Mouse (Mus musculus): ENCODE measurements around the gene Cdk5rap3. TPM values are rescaled to one million over a fixed set of nuclear protein-coding genes. Genes with fewer than 3 reads are reported as not detected.

Gene Cdk5rap3
- polyA plus RNA-seq (2012; ENCODE audit: insufficient read depth, low replicate concordance), result 15.3 and 41.6 TPM in 2 replicates

DNA sequence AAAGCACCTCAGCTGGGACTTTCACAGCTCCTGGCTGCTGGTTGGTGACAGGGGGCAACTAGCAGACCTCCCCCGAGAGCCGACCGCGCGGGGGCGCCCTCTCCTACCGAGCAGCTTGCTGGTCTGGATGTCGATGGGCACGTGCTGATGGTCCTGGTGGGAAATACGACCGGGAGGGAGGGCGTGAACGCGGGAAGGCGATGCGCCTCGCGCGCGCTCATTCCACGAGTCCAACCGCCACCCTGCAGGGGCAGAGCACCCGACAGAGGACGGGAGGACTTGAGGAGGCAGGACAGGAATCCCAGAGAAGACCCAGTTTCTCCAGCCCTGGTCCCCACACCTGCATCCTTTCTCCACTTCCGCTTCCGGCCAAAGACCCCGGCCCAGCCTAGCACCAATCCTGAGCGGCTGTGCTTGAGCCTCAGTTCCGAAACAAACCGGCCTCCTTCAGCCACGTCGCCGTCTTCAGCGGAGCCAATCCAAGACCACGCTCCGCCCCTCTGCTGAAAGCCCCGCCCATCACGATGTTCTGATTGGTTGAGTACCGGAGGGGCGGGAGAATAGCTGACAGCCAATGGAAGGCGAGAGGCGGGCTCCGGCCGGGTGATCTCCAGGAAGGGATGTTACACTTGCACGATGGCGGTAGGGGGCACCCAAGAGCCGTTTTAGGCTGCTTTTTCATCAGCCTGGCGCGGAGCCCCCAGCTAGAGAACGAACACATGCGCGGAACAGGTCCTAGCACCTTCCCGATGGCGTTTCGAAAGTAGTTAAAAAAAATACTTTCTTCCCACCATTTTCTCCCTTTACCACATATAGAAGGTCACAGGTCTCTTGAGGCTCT is at the start of gene Cdk5rap3:
Gene Cdk5rap3, minus strand, starts transcription at position 453 of the 841 bp plus-strand sequence.
- peaks cover 31% of the 10 kb centered on the region for H3K36me3 ChIP-seq (replicated peaks; ENCODE audit: low read length)
- peaks cover 7% of the 10 kb centered on the region for H3K27me3 ChIP-seq (replicated peaks)
- no peaks in the 10 kb centered on the region for H3K9me3 ChIP-seq
- peaks cover 54% of the 10 kb centered on the region for H3K4me1 ChIP-seq
- H3K4me3 ChIP-seq (replicated peaks), result peak within 1 kb of the TSS; percentile 93
- TF ChIP-seq FLI1 (IDR thresholded peaks at IDR 0.05; ENCODE audit: low read length) (no peak; the same call in 1 of the 2 replicates), GATA1 (IDR thresholded peaks at IDR 0.05; ENCODE audit: borderline replicate concordance, low read length) (no peak)

- no peaks in the 10 kb centered on the region for H3K27me3 ChIP-seq (replicated peaks)
- H3K4me1 ChIP-seq, result peaks cover 64% of the 10 kb centered on the region
- no peak overlapping the region for H3K4me3 ChIP-seq (replicated peaks)
- H3K36me3 ChIP-seq (replicated peaks; ENCODE audit: low read length), result peaks cover 59% of the 10 kb centered on the region
- H3K9me3 ChIP-seq, result no peaks in the 10 kb centered on the region
- TF ChIP-seq GATA1 (IDR thresholded peaks at IDR 0.05; ENCODE audit: borderline replicate concordance, low read length), result no peak
- TF ChIP-seq FLI1 (IDR thresholded peaks at IDR 0.05; ENCODE audit: low read length), result no peak
These were observed 47.3 kb upstream of the Cdk5rap3 start for GRCm38 (mm10) chr11:96963580-96963979.

DNA sequence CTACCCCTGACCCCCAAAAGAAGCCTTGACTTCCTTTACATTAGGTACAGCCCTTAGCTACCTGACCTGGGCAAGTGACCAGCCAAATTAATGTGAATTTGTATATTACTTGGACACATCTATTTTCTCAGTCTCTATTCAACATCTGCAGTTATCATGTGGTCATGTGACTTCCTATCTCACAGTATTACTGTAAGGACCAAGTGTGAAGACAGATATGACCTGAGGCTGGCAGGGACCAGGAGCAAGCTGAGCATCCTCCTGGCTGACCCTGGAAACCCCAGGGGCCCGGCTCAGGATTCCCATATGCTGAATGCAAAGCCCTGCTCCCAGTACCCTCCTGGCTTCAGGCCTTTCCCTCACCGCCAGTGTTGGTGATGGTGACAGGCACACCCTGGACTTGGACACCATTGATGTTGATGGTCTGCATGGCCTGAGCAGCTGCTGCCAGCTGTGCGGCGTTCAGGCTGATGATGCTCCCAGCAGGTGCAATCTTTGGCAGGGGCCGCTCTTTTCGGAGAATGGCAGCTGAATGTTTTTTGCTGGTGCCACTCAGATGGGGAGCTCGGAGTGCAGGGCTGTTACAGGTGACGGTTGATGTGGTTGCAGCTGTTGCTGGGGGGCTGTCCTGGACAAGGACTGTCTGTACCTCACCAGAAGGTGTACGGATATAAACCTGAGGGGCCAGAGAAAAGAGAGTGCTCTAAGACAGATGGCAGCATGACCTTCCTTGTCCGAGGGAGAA is 40.9 kb upstream of the Cdk5rap3 start:
- Histone ChIP-seq H3K27me3 (replicated peaks) (no peaks in the 10 kb centered on the region), H3K9me3 (no peaks in the 10 kb centered on the region), H3K4me1 (peaks cover 30% of the 10 kb centered on the region), H3K36me3 (replicated peaks; ENCODE audit: low read length) (peaks cover 98% of the 10 kb centered on the region), H3K4me3 (replicated peaks) (no peak overlapping the region)
- TF ChIP-seq GATA1 (IDR thresholded peaks at IDR 0.05; ENCODE audit: borderline replicate concordance, low read length), result no peak
- TF ChIP-seq FLI1 (IDR thresholded peaks at IDR 0.05; ENCODE audit: low read length), result no peak

- Histone ChIP-seq H3K36me3 (replicated peaks; ENCODE audit: low read length) (peaks cover 98% of the 10 kb centered on the region), H3K27me3 (replicated peaks) (no peaks in the 10 kb centered on the region), H3K4me3 (replicated peaks) (no peak overlapping the region), H3K9me3 (no peaks in the 10 kb centered on the region), H3K4me1 (peaks cover 34% of the 10 kb centered on the region)
- no peak for TF ChIP-seq FLI1 (IDR thresholded peaks at IDR 0.05; ENCODE audit: low read length)
- TF ChIP-seq GATA1 (IDR thresholded peaks at IDR 0.05; ENCODE audit: borderline replicate concordance, low read length), result no peak
These were observed 39.9 kb upstream of the Cdk5rap3 start for GRCm38 (mm10) chr11:96956009-96956724.

DNA sequence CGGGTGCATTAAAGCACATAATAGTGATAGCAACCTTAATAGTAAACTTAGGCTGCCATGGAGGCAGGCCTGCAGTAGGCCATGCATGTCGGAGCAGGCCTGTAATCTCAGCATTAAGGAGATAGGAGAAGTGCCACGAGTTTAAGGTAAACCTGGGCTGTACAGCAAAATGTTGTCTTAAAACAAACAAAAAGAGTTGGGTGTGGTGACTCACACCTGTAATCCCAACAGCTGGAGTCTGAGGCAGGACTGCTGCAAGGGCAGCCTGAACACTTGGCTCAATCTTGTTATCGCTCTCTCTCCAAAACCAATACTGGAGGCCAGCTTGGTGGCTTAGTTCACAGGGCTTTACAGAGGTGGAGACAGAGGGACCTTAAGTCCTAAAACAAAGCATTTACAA is 38.8 kb upstream of the Cdk5rap3 start:
- no peaks in the 10 kb centered on the region for H3K27me3 ChIP-seq (replicated peaks)
- peaks cover 98% of the 10 kb centered on the region for H3K36me3 ChIP-seq (replicated peaks; ENCODE audit: low read length)
- H3K4me3 ChIP-seq (replicated peaks), result no peak overlapping the region

GRCm38 (mm10) chr11:96952896-96953295 is 36.6 kb upstream of the Cdk5rap3 start:
- Histone ChIP-seq H3K36me3 (replicated peaks; ENCODE audit: low read length) (peaks cover 97% of the 10 kb centered on the region), H3K27me3 (replicated peaks) (no peaks in the 10 kb centered on the region), H3K4me3 (replicated peaks) (no peak overlapping the region), H3K4me1 (peaks cover 57% of the 10 kb centered on the region), H3K9me3 (no peaks in the 10 kb centered on the region)
- TF ChIP-seq GATA1 (IDR thresholded peaks at IDR 0.05; ENCODE audit: borderline replicate concordance, low read length), result no peak
- no peak for TF ChIP-seq FLI1 (IDR thresholded peaks at IDR 0.05; ENCODE audit: low read length)

More for the DNA sequence above, 38.8 kb upstream of the Cdk5rap3 start:
- TF ChIP-seq GATA1 (IDR thresholded peaks at IDR 0.05; ENCODE audit: borderline replicate concordance, low read length) (no peak), FLI1 (IDR thresholded peaks at IDR 0.05; ENCODE audit: low read length) (no peak)
- Histone ChIP-seq H3K4me1 (peaks cover 37% of the 10 kb centered on the region), H3K9me3 (no peaks in the 10 kb centered on the region)

DNA sequence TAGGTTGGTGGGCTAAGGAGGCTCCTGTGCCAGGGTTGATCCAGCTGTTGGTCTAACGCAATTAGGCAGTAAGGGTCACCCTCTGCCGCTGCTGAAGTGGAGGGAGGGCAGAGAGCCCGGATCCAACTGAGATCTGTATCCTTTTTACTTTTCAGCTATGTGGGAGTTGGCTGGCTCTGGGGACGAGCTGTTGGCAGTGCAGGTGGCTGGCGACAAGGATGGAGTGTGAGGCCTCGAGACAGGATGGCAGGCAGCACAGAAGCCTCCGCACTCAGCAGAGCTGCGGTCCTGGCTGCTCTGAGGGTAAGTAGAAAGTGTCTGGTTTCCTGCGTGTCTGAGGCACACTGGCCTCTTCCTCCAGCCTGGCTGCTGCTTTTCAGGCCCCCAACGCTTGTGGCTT is 36.1 kb upstream of the Cdk5rap3 start:
- Histone ChIP-seq H3K36me3 (replicated peaks; ENCODE audit: low read length) (peaks cover 97% of the 10 kb centered on the region), H3K27me3 (replicated peaks) (no peaks in the 10 kb centered on the region), H3K4me1 (peaks cover 60% of the 10 kb centered on the region), H3K9me3 (no peaks in the 10 kb centered on the region), H3K4me3 (replicated peaks) (no peak overlapping the region)
- no peak for TF ChIP-seq FLI1 (IDR thresholded peaks at IDR 0.05; ENCODE audit: low read length)
- no peak for TF ChIP-seq GATA1 (IDR thresholded peaks at IDR 0.05; ENCODE audit: borderline replicate concordance, low read length)

DNA sequence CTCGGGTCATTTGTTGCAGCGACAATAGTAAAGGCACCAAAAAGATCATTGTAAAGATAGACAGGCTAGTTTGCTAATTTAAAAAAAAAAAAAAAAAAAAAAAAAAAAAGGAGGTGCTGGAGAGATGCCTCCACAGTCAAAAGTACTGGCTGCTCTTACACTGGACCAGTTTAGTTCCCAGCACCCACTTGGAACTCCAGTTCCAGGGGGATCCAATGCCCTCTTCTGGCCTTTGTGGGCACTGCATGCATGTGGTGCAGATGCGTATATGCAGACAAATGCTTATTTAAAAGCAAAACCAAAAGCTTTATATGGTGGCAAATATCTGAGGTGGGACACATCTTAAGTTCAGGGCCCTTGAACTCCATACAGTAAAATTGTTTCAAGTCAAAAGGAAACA is 34.5 kb upstream of the Cdk5rap3 start:
- TF ChIP-seq FLI1 (IDR thresholded peaks at IDR 0.05; ENCODE audit: low read length), result no peak
- TF ChIP-seq GATA1 (IDR thresholded peaks at IDR 0.05; ENCODE audit: borderline replicate concordance, low read length), result no peak
- Histone ChIP-seq H3K4me1 (peaks cover 65% of the 10 kb centered on the region), H3K4me3 (replicated peaks) (no peak overlapping the region), H3K9me3 (no peaks in the 10 kb centered on the region), H3K36me3 (replicated peaks; ENCODE audit: low read length) (peaks cover 86% of the 10 kb centered on the region), H3K27me3 (replicated peaks) (no peaks in the 10 kb centered on the region)

DNA sequence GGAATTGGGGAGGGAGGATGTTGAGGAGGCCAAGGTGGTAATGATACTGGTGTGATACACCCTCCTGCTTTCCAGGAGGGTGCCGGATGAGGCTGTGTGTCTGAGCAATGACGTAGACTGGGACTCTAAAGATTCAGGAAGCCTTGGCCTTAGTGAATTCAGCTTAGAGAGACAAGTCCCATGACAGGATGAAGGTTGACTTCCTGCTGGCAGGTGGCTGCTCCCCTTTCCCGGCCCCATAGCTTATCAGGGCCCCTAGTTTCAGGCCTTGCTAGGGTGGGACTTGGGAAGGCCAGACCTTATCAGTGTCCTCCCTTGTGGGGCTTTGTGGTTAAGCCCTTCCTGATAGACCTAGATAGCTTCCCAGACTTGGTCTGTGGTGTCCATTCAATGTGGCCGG is 31.6 kb upstream of the Cdk5rap3 start:
- Histone ChIP-seq H3K4me3 (replicated peaks) (peak overlapping the region; percentile 59), H3K9me3 (no peaks in the 10 kb centered on the region), H3K36me3 (replicated peaks; ENCODE audit: low read length) (peaks cover 56% of the 10 kb centered on the region), H3K4me1 (peaks cover 93% of the 10 kb centered on the region), H3K27me3 (replicated peaks) (no peaks in the 10 kb centered on the region)
- no peak for TF ChIP-seq FLI1 (IDR thresholded peaks at IDR 0.05; ENCODE audit: low read length)
- TF ChIP-seq GATA1 (IDR thresholded peaks at IDR 0.05; ENCODE audit: borderline replicate concordance, low read length), result peak; percentile 17; the same call in 1 of the 3 replicates

Data from megakaryocyte, embryonic 14.5 days (primary cell).